Mouse (Mus musculus): Measurements from ENCODE around the gene Mindy1. TPM values are rescaled to one million over a fixed set of nuclear protein-coding genes. Genes with fewer than 3 reads are reported as not detected.
"Not testable (repeated sequence)": the region's sequence is repeated elsewhere in the genome, so short reads cannot be mapped to it uniquely, and the experiment has no call there.

The Mindy1 gene
- total RNA-seq, 2 experiments from 2014 or later: 22.3 to 25.8 TPM

- intact Hi-C loops (cut with DNase I): loop anchor here (2.0 kb wide), 1 partner anchor 33 kb away; the partner anchor contains the start of gene Prune1
- no peak for DNase-seq
Observed at GRCm38 (mm10) chr3:95315844-95316550, 34.9 kb downstream of the Mindy1 start.

DNA sequence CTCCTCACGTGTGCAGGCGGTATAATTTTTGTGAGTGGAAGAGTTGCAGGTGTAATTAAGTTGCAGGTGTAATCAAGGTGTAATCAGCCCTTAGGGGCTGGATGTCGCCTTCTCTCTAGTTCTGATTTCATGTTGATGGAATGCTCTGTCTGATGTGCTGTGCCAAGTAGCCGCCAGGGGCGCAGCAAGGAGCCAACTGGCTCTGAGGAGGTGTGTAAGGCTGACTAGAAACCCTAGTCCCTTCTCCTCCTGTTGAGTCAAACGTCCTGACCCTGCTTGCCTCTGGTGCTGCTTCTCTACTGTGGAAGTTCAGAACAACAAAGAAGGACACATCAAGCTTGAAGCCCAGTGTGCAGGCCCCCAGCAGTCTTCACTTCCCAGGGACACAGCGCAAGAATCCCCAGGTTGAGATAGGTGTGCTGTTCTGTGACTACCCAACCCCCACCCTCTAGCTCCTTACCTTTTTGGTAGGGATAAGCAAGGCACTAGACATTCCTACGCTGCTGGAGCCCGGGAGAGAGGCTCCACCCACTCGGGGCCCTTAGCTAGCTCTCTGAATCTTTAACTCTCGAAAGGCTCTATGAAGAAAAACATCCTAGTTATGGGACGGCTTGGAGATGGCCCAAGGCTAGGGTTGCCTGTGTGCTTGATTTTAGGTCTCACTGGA is 36.4 kb downstream of the Mindy1 start:
- intact Hi-C loops (cut with DNase I): no loop called here
- DNase-seq: peak; percentile 53 to 62

DNA sequence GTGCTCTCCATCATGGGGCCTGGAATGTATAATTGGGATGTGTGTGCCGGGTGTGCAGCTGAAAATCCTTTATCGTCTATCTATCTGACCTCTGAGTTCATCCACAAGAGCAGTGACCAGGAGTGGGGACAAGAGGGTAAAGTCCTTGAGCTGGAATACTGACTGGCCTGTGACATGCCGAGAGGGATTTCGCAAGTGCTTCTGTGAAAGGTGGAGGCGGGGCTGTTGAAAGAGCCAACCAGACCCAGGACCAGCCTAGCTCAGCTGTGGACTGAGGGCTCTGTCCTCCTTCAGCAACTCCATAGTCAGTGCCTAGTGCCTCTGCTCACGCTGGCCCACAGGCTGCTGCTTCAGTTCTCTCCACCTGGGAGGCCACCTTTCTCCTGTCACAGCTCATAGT is 37.4 kb downstream of the Mindy1 start:
- DNase-seq: peak; percentile 39 to 57
- intact Hi-C loops (cut with DNase I): no loop called here

DNA sequence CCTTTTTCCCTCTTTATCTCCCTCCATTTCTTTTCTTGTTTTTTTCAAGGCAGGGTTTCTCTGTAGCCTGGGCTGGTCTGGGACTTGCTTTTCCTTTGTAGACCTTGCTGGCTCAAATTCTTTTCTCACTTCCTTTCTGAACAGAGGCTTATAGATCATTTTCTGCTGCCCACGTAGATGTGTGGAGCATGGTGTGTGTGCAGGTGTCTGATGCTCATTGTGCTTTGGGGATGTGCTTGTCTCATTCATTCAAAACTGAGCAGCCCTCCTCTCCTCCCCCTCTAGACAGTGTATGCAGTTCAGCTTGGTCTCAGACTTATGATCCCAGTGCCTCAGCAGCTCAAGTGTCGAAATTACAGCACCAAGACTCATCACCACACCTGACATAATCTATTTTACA is 38.0 kb downstream of the Mindy1 start:
- no peak for DNase-seq
- intact Hi-C loops (cut with DNase I): no loop called here

DNA sequence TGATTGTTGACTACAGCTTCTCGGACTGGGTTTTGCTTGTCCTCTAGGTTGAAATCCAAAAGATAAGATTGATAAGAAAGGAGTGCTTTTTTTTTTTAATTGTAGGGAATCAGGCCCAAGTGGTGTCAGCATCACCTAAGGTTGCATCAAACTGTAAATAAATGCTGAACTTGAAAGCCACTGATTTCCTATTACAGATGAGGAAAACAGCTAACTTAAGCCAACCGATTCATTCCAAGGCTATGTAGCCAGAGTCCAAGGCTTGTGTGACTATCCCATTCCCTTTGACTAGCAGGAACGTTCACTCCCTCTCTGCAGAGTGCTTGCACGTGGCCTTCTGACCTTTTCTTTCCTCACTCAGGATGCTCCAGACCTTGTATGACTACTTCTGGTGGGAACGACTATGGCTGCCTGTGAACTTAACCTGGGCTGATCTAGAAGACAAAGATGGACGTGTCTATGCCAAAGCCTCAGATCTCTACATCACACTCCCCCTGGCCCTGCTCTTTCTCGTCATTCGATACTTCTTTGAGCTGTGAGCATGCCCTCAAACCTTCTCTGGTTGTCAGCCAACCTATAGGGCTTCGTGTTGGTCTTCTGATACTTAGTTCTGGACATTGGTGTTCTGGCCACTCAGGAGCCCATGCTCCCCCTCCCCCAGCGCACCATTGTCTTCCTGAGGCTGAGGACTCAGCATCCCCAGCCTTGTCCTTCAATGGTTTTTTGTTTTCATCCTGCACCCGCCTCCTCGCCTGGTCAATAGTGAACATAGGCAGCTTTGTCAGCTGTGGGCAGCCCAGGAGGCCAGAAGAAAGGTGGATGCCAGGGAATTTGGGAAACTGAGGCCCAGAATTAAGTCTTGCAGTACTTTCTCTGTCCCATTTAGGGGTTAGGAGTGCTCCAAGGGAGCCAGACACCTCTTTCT is 38.8 kb downstream of the Mindy1 start:
- no peak for DNase-seq
- intact Hi-C loops (cut with DNase I): no loop called here

DNA sequence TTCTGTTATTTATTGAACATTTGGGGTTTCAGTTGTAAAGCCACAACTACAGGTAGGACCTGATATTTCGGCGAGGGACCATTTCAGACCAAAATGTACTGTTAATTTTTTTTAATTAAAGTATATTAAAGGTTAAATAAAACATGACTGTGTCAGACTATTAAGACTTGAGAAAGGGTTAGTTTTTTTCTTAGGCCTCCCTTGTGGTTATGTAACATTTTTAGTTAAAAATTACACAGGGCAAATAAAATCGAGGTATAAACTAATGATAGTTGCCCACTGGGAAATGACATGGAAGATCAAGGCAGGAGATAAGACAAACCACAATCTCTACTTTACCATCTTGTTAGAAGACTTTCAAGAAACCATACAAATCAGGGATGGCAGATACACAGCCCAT is 42.3 kb downstream of the Mindy1 start:
- no peak for DNase-seq
- intact Hi-C loops (cut with DNase I): no loop called here

- intact Hi-C loops (cut with DNase I): no loop called here
- DNase-seq: no peak
Observed at GRCm38 (mm10) chr3:95324454-95325144, 43.5 kb downstream of the Mindy1 start.

DNA sequence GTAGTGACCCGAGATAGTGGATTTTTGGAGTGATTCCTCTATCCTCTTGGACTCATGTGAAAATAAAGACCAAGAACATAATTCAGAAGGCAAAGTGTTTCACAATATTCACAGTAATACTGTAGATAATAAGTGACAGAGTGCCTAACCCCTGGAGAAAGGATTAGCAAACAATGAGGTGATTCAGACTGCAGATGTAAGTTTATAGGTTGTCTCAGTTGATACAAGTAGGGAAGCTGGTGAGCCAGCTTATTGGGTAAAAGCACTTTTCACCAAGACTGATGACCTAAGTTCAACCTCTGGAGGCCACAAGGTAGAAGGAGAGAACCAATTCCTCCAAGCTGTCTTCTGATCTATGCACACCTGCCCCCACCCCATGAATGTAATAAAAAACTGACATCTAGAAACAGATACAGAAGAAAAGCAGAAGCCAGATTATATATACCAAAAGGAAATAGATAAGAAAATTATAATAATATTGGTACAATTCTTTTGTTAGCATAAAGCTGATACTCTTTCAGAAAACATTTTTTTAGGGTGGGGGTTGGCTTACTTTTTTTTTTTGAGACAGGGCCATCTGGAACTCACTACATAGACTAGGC is 47.8 kb downstream of the Mindy1 start:
- no peak for DNase-seq
- intact Hi-C loops (cut with DNase I): no loop called here

- no peak for DNase-seq
- intact Hi-C loops (cut with DNase I): no loop called here
Observed at GRCm38 (mm10) chr3:95331528-95331927, 50.4 kb downstream of the Mindy1 start.

GRCm38 (mm10) chr3:95337345-95337744 is 56.2 kb downstream of the Mindy1 start:
- intact Hi-C loops (cut with DNase I): no loop called here
- no peak for DNase-seq

DNA sequence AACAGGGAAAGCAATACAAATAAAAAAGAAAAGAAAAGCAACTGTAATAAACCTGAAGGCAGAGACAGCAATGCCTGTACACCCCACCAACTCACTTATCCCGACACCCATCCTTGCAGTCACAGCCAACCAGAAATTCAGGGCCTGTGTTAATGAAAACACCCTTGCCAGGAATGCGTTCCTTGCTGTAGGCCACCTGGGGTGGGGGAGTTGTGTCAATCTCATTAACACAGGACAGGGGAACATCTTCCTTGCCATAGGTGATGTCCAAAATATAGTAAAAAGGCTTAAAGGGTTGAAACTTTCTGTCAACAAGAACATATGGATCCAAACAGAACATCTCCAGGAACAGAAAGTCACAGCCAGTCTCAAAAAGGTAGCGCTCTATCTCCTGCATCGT is 57.1 kb downstream of the Mindy1 start:
- DNase-seq: no peak
- intact Hi-C loops (cut with DNase I): no loop called here

DNA sequence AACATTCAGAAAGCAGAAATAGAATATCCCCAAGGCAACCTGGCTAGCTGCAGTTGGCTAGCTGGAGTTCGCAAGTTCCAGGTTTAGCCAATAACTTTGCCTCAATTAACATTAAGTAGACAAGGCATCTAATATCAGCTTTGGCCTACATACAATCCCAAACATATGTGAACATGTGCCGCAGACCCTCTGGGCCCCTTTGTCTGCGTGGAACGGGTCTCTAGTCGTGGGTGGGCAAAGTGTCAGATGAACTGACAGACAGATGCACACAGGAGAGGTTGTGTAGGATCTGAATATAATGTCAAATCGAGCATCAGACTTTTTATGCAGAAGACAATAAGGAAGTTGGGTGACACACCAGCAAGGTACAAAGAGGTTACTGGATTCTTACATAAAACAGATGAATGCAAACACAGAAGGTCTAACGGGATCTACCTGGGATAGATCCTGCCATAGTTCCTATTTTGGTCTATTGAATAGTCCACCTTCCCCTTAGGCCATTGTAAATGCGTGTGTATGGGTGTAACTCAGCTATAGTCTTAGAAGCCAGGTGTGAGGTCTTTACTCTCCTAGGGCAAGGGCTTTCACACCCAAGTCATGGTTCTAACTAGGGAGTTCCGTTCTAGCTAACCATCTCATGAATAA is 62.3 kb downstream of the Mindy1 start:
- intact Hi-C loops (cut with DNase I); DNase-seq: not testable (repeated sequence)

Other genes with a start within 250 kb of the Mindy1 start
- gene Psmd4, start 238.7 kb upstream of the Mindy1 start, total RNA-seq (2021): 100 to 1,000 TPM; 118 to 132 TPM
- gene Pip5k1a, start 174.4 kb upstream of the Mindy1 start, total RNA-seq (2021): 10 to 100 TPM; 18.3 to 19.2 TPM
- gene Vps72, start 170.3 kb upstream of the Mindy1 start, total RNA-seq (2021): 10 to 100 TPM; 32.4 to 32.5 TPM
- gene Tmod4, start 156.9 kb upstream of the Mindy1 start, total RNA-seq (2021): 10 to 100 TPM; 10.6 to 11.1 TPM
- 10 to 100 TPM; 29.5 to 33.5 TPM for gene Scnm1, start 147.3 kb upstream of the Mindy1 start, total RNA-seq (2021)
- 1 to 10 TPM; 6.4 to 7.4 TPM for gene Lysmd1, start 147.3 kb upstream of the Mindy1 start, total RNA-seq (2021)
- 1 to 10 TPM; 3.0 to 3.1 TPM for gene Tnfaip8l2, start 139.0 kb upstream of the Mindy1 start, total RNA-seq (2021)
- gene Sema6c, start 120.9 kb upstream of the Mindy1 start, total RNA-seq (2021): 10 to 100 TPM in 1 of 2 experiments, 1 to 10 TPM in 1; 5.8 to 11.8 TPM
- gene Gabpb2, start 63.4 kb upstream of the Mindy1 start, total RNA-seq (2021): 10 to 100 TPM; 14.9 to 15.0 TPM
- 10 to 100 TPM; 31.9 to 33.6 TPM for gene Cdc42se1, start 52.6 kb upstream of the Mindy1 start, total RNA-seq (2021)
- gene Mllt11, start 49.2 kb upstream of the Mindy1 start, total RNA-seq (2021): 1 to 10 TPM; 6.7 to 7.8 TPM
- not detected for gene Gm128, start 39.7 kb upstream of the Mindy1 start, total RNA-seq (2021)
- gene Bnipl, start 30.2 kb upstream of the Mindy1 start, total RNA-seq (2021): under 1 TPM in 1 of 2 experiments, not detected in 1; 0.32 TPM
- gene Prune1, start 731 bp downstream of the Mindy1 start, total RNA-seq (2021): 10 to 100 TPM; 19.8 to 20.4 TPM
- gene Anxa9, start 25.8 kb downstream of the Mindy1 start, total RNA-seq (2021): under 1 TPM; 0.38 to 0.76 TPM
- 10 to 100 TPM; 47.4 to 47.6 TPM for gene Cers2, start 33.4 kb downstream of the Mindy1 start, total RNA-seq (2021)
- gene Setdb1, start 75.9 kb downstream of the Mindy1 start, total RNA-seq (2021): 10 to 100 TPM; 14.1 to 14.4 TPM
- gene 4930558C23Rik, start 121.5 kb downstream of the Mindy1 start, total RNA-seq (2021): not detected
- 10 to 100 TPM; 45.0 to 48.6 TPM for gene Arnt, start 153.0 kb downstream of the Mindy1 start, total RNA-seq (2021)
- 10 to 100 TPM; 13.6 to 14.3 TPM for gene Ctsk, start 217.9 kb downstream of the Mindy1 start, total RNA-seq (2021)
- gene Ctss, start 245.4 kb downstream of the Mindy1 start, total RNA-seq (2021): 10 to 100 TPM; 11.6 to 12.7 TPM

Measured in heart, postnatal 14 days (tissue).